Mouse (Mus musculus) monocyte, adult 2 months (primary cell): ENCODE measurements around the gene Otulin.

Experiments
- DNase-seq, 2 experiments: peaks; one replicate each; pipeline ENCODE4 v3.0.0; 2022; ENCODE audit warnings: low spot score in 2 of 2, low read depth in 1 of 2

Otulin gene

GRCm38 (mm10) chr15:27551117-27552114, 79.1 kb downstream of the Otulin start:
- no peak for DNase-seq

- DNase-seq = no peak
Measured at GRCm38 (mm10) chr15:27550358-27550992, 80.0 kb downstream of the Otulin start.

GRCm38 (mm10) chr15:27549878-27550277, 80.6 kb downstream of the Otulin start:
- DNase-seq = no peak

GRCm38 (mm10) chr15:27549071-27549470, 81.4 kb downstream of the Otulin start:
- no peak for DNase-seq

GRCm38 (mm10) chr15:27548110-27548509, 82.4 kb downstream of the Otulin start:
- no peak for DNase-seq

GRCm38 (mm10) chr15:27545203-27545602, 85.3 kb downstream of the Otulin start:
- no peak for DNase-seq

GRCm38 (mm10) chr15:27539745-27540144, 90.7 kb downstream of the Otulin start:
- no peak for DNase-seq

GRCm38 (mm10) chr15:27537519-27538223, 92.8 kb downstream of the Otulin start:
- DNase-seq = no peak

GRCm38 (mm10) chr15:27536771-27537170, 93.7 kb downstream of the Otulin start:
- DNase-seq = no peak

- no peak for DNase-seq
Measured at GRCm38 (mm10) chr15:27536186-27536585, 94.3 kb downstream of the Otulin start.

GRCm38 (mm10) chr15:27535681-27536080, 94.8 kb downstream of the Otulin start:
- DNase-seq = no peak

GRCm38 (mm10) chr15:27533036-27533435, 97.5 kb downstream of the Otulin start:
- DNase-seq = no peak

GRCm38 (mm10) chr15:27530023-27530422, 100.5 kb downstream of the Otulin start:
- DNase-seq = no peak

GRCm38 (mm10) chr15:27528896-27529295, 101.6 kb downstream of the Otulin start:
- DNase-seq = no peak

- DNase-seq = no peak
Measured at GRCm38 (mm10) chr15:27525233-27526005, 105.1 kb downstream of the Otulin start.

- peak; percentile 5 to 27 for DNase-seq
Measured at GRCm38 (mm10) chr15:27519857-27520256, 110.6 kb downstream of the Otulin start.

GRCm38 (mm10) chr15:27518026-27518425, 112.5 kb downstream of the Otulin start:
- peak; percentile 29 to 44 for DNase-seq

GRCm38 (mm10) chr15:27516927-27517326, 113.6 kb downstream of the Otulin start:
- DNase-seq = no peak

GRCm38 (mm10) chr15:27508982-27509381, 121.5 kb downstream of the Otulin start:
- DNase-seq = no peak

- no peak for DNase-seq
Measured at GRCm38 (mm10) chr15:27508169-27508568, 122.3 kb downstream of the Otulin start.
